1 mouse cellular context compared by ENCODE assay signal in genomic region chr15:88861772-88862622, GRCm38 (mm10).
A peak's percentile ranks its signal among the peaks of the same experiment; 100 is the strongest.
TF ChIP-seq lines count a peak whose summit lies in the region.

Pim3 (plus strand) TSS chr15:88862186.

TF ChIP-seq in CH12.LX, 34 proteins besides CTCF, POLR2A, EP300 and RAD21 (continued from another document):
- TF ChIP-seq ZC3H11A (IDR thresholded peaks at IDR 0.05; ENCODE audit: low read depth, low read length) = no peak
- TF ChIP-seq IRF4 (IDR thresholded peaks at IDR 0.05; ENCODE audit: low read depth, low read length) = 0 out of 2 replicates have a peak, but pooled peaks have one; percentile 14
- TF ChIP-seq JUN (IDR thresholded peaks at IDR 0.05; ENCODE audit: insufficient read depth, low read depth, low read length) = no peak
- no peak for TF ChIP-seq MEF2A (IDR thresholded peaks at IDR 0.05; ENCODE audit: borderline replicate concordance, low read depth, low read length)
- peak; percentile 88 for TF ChIP-seq TCF12 (IDR thresholded peaks at IDR 0.05; ENCODE audit: low read depth, low read length)
- peak; percentile 84 for TF ChIP-seq NELFE (IDR thresholded peaks at IDR 0.05; ENCODE audit: low read depth, low read length)
- peak; percentile 94 for TF ChIP-seq MXI1 (IDR thresholded peaks at IDR 0.05; ENCODE audit: low read depth, low read length)
- TF ChIP-seq HCFC1 (IDR thresholded peaks at IDR 0.05; ENCODE audit: low read depth, low read length) = peak; percentile 58
- TF ChIP-seq MAZ (IDR thresholded peaks at IDR 0.05; ENCODE audit: low read depth, low read length) = peak; percentile 12; the same call in 1 of the 2 replicates
- no peak for TF ChIP-seq ZKSCAN1 (IDR thresholded peaks at IDR 0.05; ENCODE audit: borderline replicate concordance, low read depth, low read length)
- TF ChIP-seq GABPA (IDR thresholded peaks at IDR 0.05; ENCODE audit: insufficient replicate concordance, low read depth, low read length) = no peak
- TF ChIP-seq PAX5 (IDR thresholded peaks at IDR 0.05; ENCODE audit: low read length) = no peak
- peak; percentile 89 for TF ChIP-seq KAT2A (IDR thresholded peaks at IDR 0.05; ENCODE audit: insufficient replicate concordance, low read length)
- TF ChIP-seq RCOR1 (conservative IDR thresholded peaks at IDR 0.05; ENCODE audit: low read depth, low read length) = no peak
- TF ChIP-seq MAX (IDR thresholded peaks at IDR 0.05; ENCODE audit: low read length) = peak; percentile 97
- TF ChIP-seq NRF1 (IDR thresholded peaks at IDR 0.05; ENCODE audit: low read depth, low read length) = peak; percentile 98
- no peak for TF ChIP-seq USF2 (conservative IDR thresholded peaks at IDR 0.05; ENCODE audit: low read depth, low read length)
- TF ChIP-seq BHLHE40 (IDR thresholded peaks at IDR 0.05; ENCODE audit: low read depth, low read length) = peak; percentile 63
- TF ChIP-seq JUND (conservative IDR thresholded peaks at IDR 0.05; ENCODE audit: low read depth, low read length) = no peak
- peak; percentile 84 for TF ChIP-seq ZMIZ1 (IDR thresholded peaks at IDR 0.05; ENCODE audit: low read depth, low read length)
- TF ChIP-seq UBTF (IDR thresholded peaks at IDR 0.05; ENCODE audit: low read depth, low read length) = peak; percentile 89; the same call in 1 of the 2 replicates
- TF ChIP-seq CHD2 (IDR thresholded peaks at IDR 0.05; ENCODE audit: low read length) = no peak
